Mouse (Mus musculus) induced T-regulatory cell, adult 2 months (primary cell): ENCODE measurements around the gene Rps26.
A peak's percentile ranks its signal among the peaks of the same experiment; 100 is the strongest.

Source experiments
- DNase-seq: peaks from one replicate; pipeline ENCODE4 v3.0.0-alpha.2; 2012; ENCODE audit warnings: low read depth

Gene Rps26

GRCm38 (mm10) chr10:128626311-128627310 lies at the start of gene Rps26:
Gene Rps26 (minus strand): TSS chr10:128626747.
- DNase-seq, result peak; percentile 99

- DNase-seq, result peak; percentile 86
These were observed 48.0 kb upstream of the Rps26 start for GRCm38 (mm10) chr10:128674469-128675008.

- DNase-seq, result peak; percentile 94
These were observed 47.4 kb upstream of the Rps26 start, which contains the start of gene Suox for GRCm38 (mm10) chr10:128673763-128674468. Gene Suox (minus strand): TSS chr10:128674073.

DNA sequence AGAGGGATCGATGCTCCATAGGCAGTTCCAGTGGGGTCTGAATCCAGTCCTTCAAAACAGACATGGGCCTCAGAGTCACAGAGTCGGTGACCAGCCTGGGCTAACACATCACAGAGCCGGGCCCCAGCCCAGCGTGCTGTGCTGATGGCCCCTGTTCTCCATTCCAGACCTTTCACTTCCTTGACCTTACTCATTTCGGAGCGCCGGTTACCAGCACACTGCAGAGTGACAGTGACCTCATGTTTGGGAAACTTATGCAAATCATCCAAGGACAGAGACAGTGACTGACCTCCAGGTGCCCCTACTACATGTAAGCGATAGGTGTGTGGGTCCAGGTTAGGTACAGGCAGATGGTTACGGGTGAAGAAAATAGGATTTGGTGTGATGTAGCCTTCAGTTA lies 44.6 kb upstream of the Rps26 start:
- no peak for DNase-seq

DNA sequence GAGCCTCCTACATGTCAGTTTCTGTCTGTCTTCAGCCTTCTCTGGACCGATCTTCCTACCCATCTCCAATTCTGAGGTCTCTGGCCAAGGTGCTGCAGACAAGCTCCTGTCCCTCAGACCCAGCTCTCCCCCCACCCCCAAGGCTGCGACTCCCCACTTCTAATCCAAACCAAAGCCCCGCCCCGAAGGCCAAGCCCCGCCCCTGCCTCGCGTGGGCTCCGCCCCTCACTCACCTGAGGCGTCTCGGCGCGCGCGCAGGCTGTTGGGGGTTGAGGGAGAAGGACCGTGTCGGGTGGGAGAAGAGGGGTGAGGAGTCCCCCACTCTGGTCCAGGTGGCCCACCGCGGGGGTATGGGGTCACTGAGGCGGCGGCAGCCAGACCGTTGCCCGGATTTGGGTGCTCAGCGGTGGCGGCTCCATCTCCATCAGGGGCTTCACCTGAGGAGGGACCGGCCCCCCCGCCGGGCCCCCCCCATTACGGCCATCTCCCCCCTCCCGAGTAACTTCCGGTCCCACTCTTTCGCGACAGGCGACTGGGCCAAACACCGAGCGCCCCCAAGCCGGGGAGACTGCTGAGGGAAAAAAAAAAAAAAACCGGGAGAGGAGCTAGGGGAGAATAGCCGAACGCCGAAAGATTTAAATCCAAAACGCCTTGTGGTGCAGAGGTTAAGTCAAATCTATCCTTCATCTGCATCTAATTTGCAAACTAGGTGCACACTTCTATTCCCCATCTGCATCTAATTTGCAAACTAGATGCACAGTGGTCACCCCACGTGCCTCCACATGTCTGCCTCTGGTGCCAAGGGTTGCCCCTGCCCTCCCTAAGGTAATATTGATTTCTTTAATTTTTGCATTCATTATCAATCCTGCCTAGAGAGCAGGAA lies 42.5 kb upstream of the Rps26 start:
- DNase-seq, result peak; percentile 80

DNA sequence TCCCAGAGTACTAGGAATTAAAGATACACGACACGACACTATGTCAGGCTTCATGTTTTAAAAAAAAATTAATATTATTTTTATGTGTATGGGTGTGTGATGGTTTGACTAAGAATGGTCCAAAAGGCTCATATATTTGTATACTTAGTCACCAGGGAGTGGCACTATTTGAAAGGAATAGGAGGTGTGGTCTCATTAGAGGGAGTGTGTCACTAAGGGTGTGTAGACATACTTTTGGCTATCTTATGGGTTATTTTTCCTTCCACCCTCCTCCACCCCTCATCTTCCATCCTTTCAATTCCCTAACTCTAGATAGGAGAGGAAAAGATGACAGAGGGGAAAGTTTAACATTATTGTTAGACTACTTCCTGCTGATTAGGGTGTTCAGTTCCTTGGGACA lies 39.3 kb upstream of the Rps26 start:
- DNase-seq, result no peak

GRCm38 (mm10) chr10:128665307-128665706 lies 38.8 kb upstream of the Rps26 start:
- peak; percentile 43 for DNase-seq

GRCm38 (mm10) chr10:128664808-128665207 lies 38.3 kb upstream of the Rps26 start:
- DNase-seq, result no peak

- peak; percentile 68 for DNase-seq
These were observed 37.1 kb upstream of the Rps26 start for GRCm38 (mm10) chr10:128663441-128664220.

GRCm38 (mm10) chr10:128662465-128662864 lies 35.9 kb upstream of the Rps26 start:
- DNase-seq, result no peak

- DNase-seq, result no peak
These were observed 32.9 kb upstream of the Rps26 start for GRCm38 (mm10) chr10:128659490-128659889.

GRCm38 (mm10) chr10:128657844-128658243 lies 31.3 kb upstream of the Rps26 start:
- DNase-seq, result no peak

DNA sequence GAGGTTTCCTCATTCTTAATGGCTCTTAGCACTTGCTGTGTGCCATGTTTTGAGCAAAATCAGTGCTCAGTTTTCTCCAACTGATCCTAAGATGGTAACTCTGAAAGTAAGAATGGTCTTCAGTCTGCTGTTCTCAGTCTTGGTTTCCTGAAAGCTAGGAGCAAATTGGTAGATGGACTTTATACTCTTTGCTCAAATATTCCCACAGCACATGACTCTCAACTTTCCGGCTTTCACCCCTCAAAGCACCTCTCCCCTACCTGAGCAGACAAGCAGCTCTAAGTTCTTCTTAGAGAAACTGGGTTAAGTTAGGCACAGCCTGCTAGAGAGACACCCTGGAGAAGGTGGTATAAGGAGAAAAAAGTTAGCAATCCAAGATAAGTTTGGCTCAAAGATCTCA lies 30.2 kb upstream of the Rps26 start:
- no peak for DNase-seq

DNA sequence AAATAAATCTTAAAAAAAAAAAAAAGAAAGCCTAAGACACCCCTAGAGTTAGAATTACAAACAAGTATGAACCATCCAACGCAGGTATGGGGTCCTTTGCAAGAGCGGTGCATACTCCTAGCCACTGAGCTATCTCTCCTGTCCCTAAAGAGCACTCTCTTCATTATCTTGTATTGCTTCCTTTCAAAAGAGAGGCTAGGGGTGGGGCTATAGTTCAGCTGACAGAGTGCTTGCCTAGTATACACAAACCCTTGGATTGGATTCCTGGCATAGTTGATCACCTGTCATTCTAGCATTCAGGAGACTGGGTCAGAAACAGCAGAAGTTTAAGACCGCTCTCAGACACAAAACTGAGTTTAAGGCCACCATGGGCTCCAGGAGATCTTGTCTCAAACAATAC lies 28.7 kb upstream of the Rps26 start:
- no peak for DNase-seq

DNA sequence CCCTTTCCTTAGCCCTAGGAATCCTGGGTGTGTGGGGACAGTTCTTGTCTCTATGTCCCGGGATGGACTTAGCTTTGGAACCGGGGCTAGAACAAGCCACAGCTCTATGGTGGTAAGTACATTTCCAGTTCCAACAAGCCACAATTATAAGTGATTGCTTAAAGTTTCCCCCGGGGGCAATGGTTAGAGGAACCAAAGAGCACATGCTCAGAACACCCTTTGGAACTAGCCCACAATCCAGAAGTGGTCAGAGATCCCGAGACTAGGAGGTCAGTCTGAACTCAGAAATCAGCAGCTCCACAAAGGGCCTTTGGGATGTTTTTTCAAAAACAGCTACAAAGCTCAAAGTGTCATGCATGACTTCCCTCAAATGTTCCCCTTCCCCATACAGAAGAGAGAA lies 27.3 kb upstream of the Rps26 start:
- DNase-seq, result no peak

- peak; percentile 69 for DNase-seq
These were observed 19.9 kb upstream of the Rps26 start for GRCm38 (mm10) chr10:128646139-128647089.

DNA sequence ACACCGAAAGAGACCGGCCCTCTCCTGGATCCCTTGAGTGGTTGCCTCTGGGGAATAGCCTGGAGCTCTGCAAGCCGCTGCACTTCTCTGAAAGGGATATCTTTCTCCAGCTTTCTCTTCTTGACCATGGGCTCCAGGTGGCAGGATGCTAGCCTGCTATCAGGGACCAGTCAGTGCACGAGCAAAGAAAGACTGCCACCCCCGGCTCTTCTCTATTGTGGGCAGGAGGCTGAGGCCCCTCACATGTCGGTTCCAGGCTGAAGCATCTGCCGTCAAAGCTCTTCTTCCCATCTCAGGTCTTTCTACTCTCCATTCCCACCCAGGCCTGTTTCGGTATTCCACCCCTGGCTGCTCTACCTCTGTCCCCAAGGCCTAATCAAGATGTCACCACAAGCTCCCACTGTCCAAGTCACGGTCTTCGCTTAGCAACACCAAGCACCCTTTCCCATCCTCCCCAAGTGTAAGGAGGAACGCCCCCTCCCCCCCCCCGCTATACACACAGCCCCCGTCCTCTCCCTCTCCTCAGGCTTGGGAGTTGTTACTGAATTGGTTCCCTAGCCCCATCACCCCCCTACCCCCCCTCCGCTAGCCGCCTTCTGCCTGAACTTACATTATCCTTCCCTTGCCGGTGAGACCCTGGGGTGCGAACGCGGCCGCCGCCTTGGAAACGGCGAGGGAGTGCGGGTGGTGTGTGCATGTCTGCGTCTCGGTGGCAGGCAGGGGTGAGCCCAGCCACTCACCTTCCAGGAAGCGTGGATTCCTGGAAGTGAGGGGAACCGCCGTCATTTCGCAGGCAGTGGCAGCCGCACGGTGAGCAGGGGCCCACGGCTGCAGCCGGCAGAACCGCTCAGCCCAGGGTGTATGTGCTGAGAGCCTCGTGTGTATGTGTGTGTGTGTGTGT lies 18.8 kb upstream of the Rps26 start, which contains the start of gene Ikzf4:
Ikzf4 (minus strand) TSS at position 881 of the 901 bp plus-strand sequence.
- peak; percentile 80 for DNase-seq

- DNase-seq, result peak; percentile 66
These were observed 16.2 kb upstream of the Rps26 start for GRCm38 (mm10) chr10:128642749-128643148.
